Mouse (Mus musculus): ENCODE results near the gene Fam243.

- TF ChIP-seq MYOD1 (IDR thresholded peaks at IDR 0.05; ENCODE audit: control insufficient read depth in 1 of 3, insufficient read length in 2 of 3, low read depth in 2 of 3) (no peak), POLR2AphosphoS2 (IDR thresholded peaks at IDR 0.05; ENCODE audit: insufficient read length, low read depth) (no peak), E2F4 (IDR thresholded peaks at IDR 0.05; ENCODE audit: insufficient read depth) (no peak), REST (IDR thresholded peaks at IDR 0.05; ENCODE audit: insufficient read depth, insufficient read length) (no peak), MAX (IDR thresholded peaks at IDR 0.05; ENCODE audit: low read depth) (no peak)
These were observed 26.8 kb downstream of the Fam243 start for GRCm38 (mm10) chr16:92294267-92294970.

All from myocyte (in vitro differentiated cells).